Mouse (Mus musculus): ENCODE data around the gene Zc3h12a. TPM values are rescaled to one million over a fixed set of nuclear protein-coding genes. Genes with fewer than 3 reads are reported as not detected.

The Zc3h12a gene
- polyA plus RNA-seq, 1 experiment from 2014 or later = 0.37 TPM

GRCm38 (mm10) chr4:125078698-125079097, 48.9 kb downstream of the Zc3h12a start:
- peaks cover 12% of the 10 kb centered on the region for H3K36me3 ChIP-seq (ENCODE audit: control insufficient read depth, insufficient read depth, low read length)
- DNase-seq (ENCODE audit: low spot score, missing footprints) (no peak), ATAC-seq (ENCODE audit: low FRiP score) (no peak)
- H3K9me3 ChIP-seq (ENCODE audit: control insufficient read depth, low read length) = no peaks in the 10 kb centered on the region
- H3K27me3 ChIP-seq (ENCODE audit: control insufficient read depth, insufficient read depth, low read length) = no peaks in the 10 kb centered on the region
- no peaks in the 10 kb centered on the region for H3K4me1 ChIP-seq (ENCODE audit: control insufficient read depth, insufficient read depth, low read length)
- 95% methylated on average over 2 of the region's 2 CpGs for WGBS
- no peak overlapping the region for H3K4me2 ChIP-seq
- H3K27ac ChIP-seq (ENCODE audit: low read depth, low read length) = no peak overlapping the region
- no peak overlapping the region for H3K4me3 ChIP-seq (ENCODE audit: low read depth, low read length)
- no peak overlapping the region for H3K9ac ChIP-seq (ENCODE audit: low read length)

DNA sequence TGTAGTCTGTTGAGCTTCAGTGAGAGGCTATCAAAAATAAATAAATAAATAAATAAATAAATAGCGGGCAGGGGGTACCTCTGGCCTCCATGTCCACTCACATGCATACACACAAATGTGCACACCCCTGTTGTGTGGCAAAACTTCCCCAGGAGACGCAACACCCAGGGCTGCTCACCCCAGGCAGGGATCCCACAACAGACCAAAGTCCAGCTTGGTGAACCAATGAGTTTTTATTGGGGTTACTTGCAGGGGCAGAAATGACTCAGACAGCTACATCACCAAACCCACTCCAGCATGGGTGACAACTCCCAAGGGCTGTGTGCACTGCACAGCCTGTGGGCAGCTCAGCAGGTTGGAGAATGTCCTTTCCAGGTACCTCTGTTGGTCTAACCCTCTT, 49.9 kb downstream of the Zc3h12a start:
- Histone ChIP-seq H3K27me3 (ENCODE audit: control insufficient read depth, insufficient read depth, low read length) (no peaks in the 10 kb centered on the region), H3K4me2 (no peak overlapping the region), H3K27ac (ENCODE audit: low read depth, low read length) (no peak overlapping the region), H3K4me1 (ENCODE audit: control insufficient read depth, insufficient read depth, low read length) (no peaks in the 10 kb centered on the region), H3K36me3 (ENCODE audit: control insufficient read depth, insufficient read depth, low read length) (peaks cover 17% of the 10 kb centered on the region), H3K9me3 (ENCODE audit: control insufficient read depth, low read length) (no peaks in the 10 kb centered on the region), H3K9ac (ENCODE audit: low read length) (no peak overlapping the region), H3K4me3 (ENCODE audit: low read depth, low read length) (no peak overlapping the region)
- no peak for DNase-seq (ENCODE audit: low spot score, missing footprints)
- 91% methylated on average over 2 of the region's 2 CpGs for WGBS
- ATAC-seq (ENCODE audit: low FRiP score) = no peak

Other genes starting within 250 kb of the Zc3h12a start
- gene Epha10, start 246.9 kb downstream of the Zc3h12a start, polyA plus RNA-seq (2014; fragmentation: Nextera tagmentation; extraction: Ambion mirVana) = 4.6 and 4.7 TPM in 2 replicates
- gene 9930104L06Rik, start 190.8 kb downstream of the Zc3h12a start, polyA plus RNA-seq (2014; fragmentation: Nextera tagmentation; extraction: Ambion mirVana) = 3.8 and 4.3 TPM in 2 replicates
- 244 and 248 TPM in 2 replicates for gene Cdca8, start 188.5 kb downstream of the Zc3h12a start, polyA plus RNA-seq (2014; fragmentation: Nextera tagmentation; extraction: Ambion mirVana)
- 9.0 and 11.9 TPM in 2 replicates for gene Rspo1, start 141.4 kb downstream of the Zc3h12a start, polyA plus RNA-seq (2014; fragmentation: Nextera tagmentation; extraction: Ambion mirVana)
- gene Gnl2, start 111.3 kb downstream of the Zc3h12a start, polyA plus RNA-seq (2014; fragmentation: Nextera tagmentation; extraction: Ambion mirVana) = 88.7 and 101 TPM in 2 replicates
- gene Dnali1, start 62.1 kb downstream of the Zc3h12a start, polyA plus RNA-seq (2014; fragmentation: Nextera tagmentation; extraction: Ambion mirVana) = 0.23 and 0.42 TPM in 2 replicates
- gene Snip1, start 61.2 kb downstream of the Zc3h12a start, polyA plus RNA-seq (2014; fragmentation: Nextera tagmentation; extraction: Ambion mirVana) = 38.0 and 41.0 TPM in 2 replicates
- gene Meaf6, start 42.7 kb downstream of the Zc3h12a start, polyA plus RNA-seq (2014; fragmentation: Nextera tagmentation; extraction: Ambion mirVana) = 126 and 128 TPM in 2 replicates

All from midbrain, embryonic 11.5 days (tissue).